ENCODE assay signal across 12 mouse cellular contexts in genomic region chr8:74921882-74922518, GRCm38 (mm10). TPM values are rescaled to one million over a fixed set of nuclear protein-coding genes. Genes with fewer than 3 reads are reported as not detected.
DNase-seq lines count a peak whose midpoint lies in the region; ATAC-seq and TF ChIP-seq lines count a peak whose summit lies in the region.
"Had no signal": no experiment of that assay in that cellular context is flagged by ENCODE, and none has a peak within 500 bp of the region (broad histone marks: within the 10 kb centered on the region; RNA-seq: fewer than 3 reads in every experiment).

No protein-coding gene starts in this region.

- no peak overlapping the region for H3K4me3 ChIP-seq in limb, embryonic 10.5 days
- H3K4me3 ChIP-seq: erythroblast, embryonic 14.5 days; liver, embryonic 15.5 days had no signal

- TF ChIP-seq CTCF in Patski (IDR thresholded peaks at IDR 0.05), result peak; percentile 46

- H3K4me1 ChIP-seq in limb, embryonic 10.5 days, result no peaks in the 10 kb centered on the region
- H3K4me1 ChIP-seq: liver, embryonic 15.5 days had no signal

- WGBS in limb, embryonic 10.5 days, result 78% methylated on average over 4 of the region's 4 CpGs

- peak; percentile 46 for DNase-seq in heart, adult 11 months
- DNase-seq in heart, adult 18-20 months, result no peak
- DNase-seq in A20 (ENCODE audit: low read depth, low spot score), result peak; percentile 14
- DNase-seq in Patski (ENCODE audit: low read depth, low spot score), result no peak
- DNase-seq in layer of hippocampus, postnatal 14 days (ENCODE audit: low spot score in 2 of 2), result peak; percentile 45 to 68
- DNase-seq in spleen, postnatal 14 days (ENCODE audit: low spot score in 2 of 2), result no peak
- no peak for DNase-seq in limb, embryonic 10.5 days (ENCODE audit: low spot score)
- no peak for DNase-seq in ovary, adult 18-20 months (ENCODE audit: low spot score)

- no peak overlapping the region for H3K27ac ChIP-seq in limb, embryonic 10.5 days
- H3K27ac ChIP-seq: liver, embryonic 15.5 days had no signal

- CTCF ChIA-PET in Patski (lab: Charles Lee), result interaction anchor here (1.0 to 1.8 kb wide), 2 partner anchors 9 to 13 kb away, joined by 3 to 7 read pairs; no protein-coding TSS in a partner anchor

- ATAC-seq in Patski, result no peak

- H3K9me3 ChIP-seq in limb, embryonic 10.5 days (replicated peaks), result no peaks in the 10 kb centered on the region
- H3K9me3 ChIP-seq: liver, embryonic 15.5 days had no signal

- in situ Hi-C loops in Patski (cut with MboI; ENCODE audit: low pct_unique_long_range_greater_than_20kb), result no loop called here

- no peaks in the 10 kb centered on the region for H3K36me3 ChIP-seq in limb, embryonic 10.5 days
- H3K36me3 ChIP-seq: liver, embryonic 15.5 days had no signal

- POLR2A ChIA-PET in Patski (lab: Charles Lee), result interaction anchor here (0.7 kb wide), 1 partner anchor 33 kb away, joined by 4 read pairs; no protein-coding TSS in a partner anchor

- peaks cover 5% of the 10 kb centered on the region for H3K27me3 ChIP-seq in Patski
- H3K27me3 ChIP-seq in limb, embryonic 10.5 days (ENCODE audit: low read depth, poor library complexity, severe bottlenecking), result no peaks in the 10 kb centered on the region
- H3K27me3 ChIP-seq: liver, embryonic 15.5 days had no signal

RNA-seq across cellular contexts. Expression of gene Isx, which starts 49.0 kb away (rescaled TPM):
- total RNA-seq in heart, adult 18-20 months (2021), result not detected
- not detected for polyA plus RNA-seq in Patski (2021)
- not detected for total RNA-seq in layer of hippocampus, postnatal 14 days (2021)
- polyA plus RNA-seq in limb, embryonic 10.5 days (2016; fragmentation: Nextera tagmentation; extraction: Ambion mirVana), result not detected in 2 replicates
- total RNA-seq: hematopoietic stem cell, adult 5-6 weeks; neutrophil, adult 5-6 weeks had no signal
- polyA plus RNA-seq: erythroblast, embryonic 14.5 days; liver, embryonic 15.5 days had no signal

Comparison
In these comparisons a context has a peak if more than half of its experiments do, and no peak if none do; other contexts are left out.
1. DNase-seq: peak in heart, adult 11 months (single experiment), A20 (single experiment) and layer of hippocampus, postnatal 14 days (2 of 2); none in heart, adult 18-20 months (0 of 2), Patski (single experiment), spleen, postnatal 14 days (0 of 2), limb, embryonic 10.5 days (single experiment) and ovary, adult 18-20 months (single experiment).